Mouse (Mus musculus) embryonic facial prominence, embryonic 14.5 days (tissue): ENCODE measurements around the gene Sprr1a. TPM values are rescaled to one million over a fixed set of nuclear protein-coding genes. Genes with fewer than 3 reads are reported as not detected.
"Not testable (repeated sequence)": the region's sequence is repeated elsewhere in the genome, so short reads cannot be mapped to it uniquely, and the experiment has no call there.

Experiments used
- ATAC-seq: fragments of 200-750 bp; cut with Nextera tagmentation; 2 replicates; pipeline ENCODE4 v1.8.0; 2017; ENCODE audit warnings: low read depth, moderate number of reproducible peaks, moderate TSS enrichment
- DNase-seq: peaks from one replicate; pipeline ENCODE4 v3.0.0-alpha.2; 2015; ENCODE audit warnings: low spot score
- H3K27ac ChIP-seq: fragments of 300-500 bp; sonication (generic); replicated peaks from 2 replicates; pipeline ENCODE4 v1.5.1; 2014; ENCODE audit warnings: low read depth, mild to moderate bottlenecking, low read length, moderate library complexity
- H3K27me3 ChIP-seq: fragments of 300-500 bp; sonication (generic); replicated peaks from 2 replicates; pipeline ENCODE4 v1.6.1; 2014; ENCODE audit warnings: low read length; ENCODE audit not compliant: control insufficient read depth, insufficient read depth
- H3K36me3 ChIP-seq: fragments of 300-500 bp; sonication (generic); 2 replicates; pipeline ENCODE4 v1.6.1; 2014; ENCODE audit warnings: low read length, mixed read lengths; ENCODE audit not compliant: control insufficient read depth, insufficient read depth
- H3K4me1 ChIP-seq: fragments of 300-500 bp; sonication (generic); 2 replicates; pipeline ENCODE4 v1.6.1; 2014; ENCODE audit warnings: antibody characterized with exemption, low read length; ENCODE audit not compliant: control insufficient read depth, insufficient read depth
- H3K4me2 ChIP-seq: fragments of 300-500 bp; sonication (generic); 2 replicates; pipeline ENCODE4 v1.6.1; 2014; ENCODE audit warnings: low read depth, mild to moderate bottlenecking, low read length, moderate library complexity, mixed read lengths
- H3K4me3 ChIP-seq: fragments of 300-500 bp; sonication (generic); 2 replicates; pipeline ENCODE4 v1.5.1; 2014; ENCODE audit warnings: low read depth, mild to moderate bottlenecking, low read length
- H3K9ac ChIP-seq: fragments of 300-500 bp; sonication (generic); 2 replicates; pipeline ENCODE4 v1.6.1; 2014; ENCODE audit warnings: low read depth, mild to moderate bottlenecking, low read length, moderate library complexity, mixed read lengths
- H3K9me3 ChIP-seq: fragments of 300-500 bp; sonication (generic); 2 replicates; pipeline ENCODE4 v1.6.1; 2016; ENCODE audit warnings: low read length; ENCODE audit not compliant: control insufficient read depth
- WGBS: fragments of 180-500 bp; shearing (Covaris S2); extraction: QIAGEN DNeasy Blood & Tissue Kit; methylation state at CpG from one replicate; pipeline ENCODE4 v1.1.7; 2014; 5-methylcytosine and 5-hydroxymethylcytosine counted together
- polyA plus RNA-seq: library from polyadenylated mRNA; unstranded; fragments of >200 nt; fragmentation: Nextera tagmentation; extraction: Ambion mirVana; gene quantifications from 2 replicates; pipeline ENCODE4 v1.2.1, GENCODE M21; 2014

Gene Sprr1a
- 28.3 and 67.4 TPM in 2 replicates for polyA plus RNA-seq

DNA sequence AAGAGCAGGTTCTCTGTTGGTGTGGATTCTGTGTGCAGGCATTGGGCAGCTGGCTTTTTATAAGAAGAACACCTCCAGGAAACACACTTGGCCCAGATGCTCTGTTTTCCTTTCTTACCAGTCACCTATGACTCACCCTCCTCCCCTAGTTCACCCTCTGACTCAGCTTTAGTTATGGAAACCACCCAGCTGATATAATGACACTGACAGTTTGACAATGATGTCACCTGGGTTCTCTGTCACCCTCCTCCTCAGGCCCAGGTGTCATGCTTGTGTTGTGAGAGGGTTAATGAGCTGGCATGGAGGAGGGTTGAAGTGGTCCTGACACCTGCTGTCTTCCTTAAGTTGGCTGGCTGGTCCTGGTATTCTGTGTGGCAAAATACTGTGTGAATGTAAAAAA, at the start of gene Sprr1a:
Sprr1a (minus strand) TSS at position 33 of the 400 bp plus-strand sequence.
- DNase-seq: peak; percentile 31
- H3K4me2 ChIP-seq: no peak within 1 kb of the TSS
- H3K4me1 ChIP-seq: no peaks in the 10 kb centered on the region
- H3K9me3 ChIP-seq: no peaks in the 10 kb centered on the region
- no peaks in the 10 kb centered on the region for H3K36me3 ChIP-seq
- ATAC-seq: peak; percentile 75; the same call in 1 of the 2 replicates
- H3K9ac ChIP-seq: no peak within 1 kb of the TSS
- 0 out of 2 replicates have a peak within 1 kb of the TSS, but pooled peaks have one; percentile 10 for H3K27ac ChIP-seq
- no peak within 1 kb of the TSS for H3K4me3 ChIP-seq
- no peaks in the 10 kb centered on the region for H3K27me3 ChIP-seq

DNA sequence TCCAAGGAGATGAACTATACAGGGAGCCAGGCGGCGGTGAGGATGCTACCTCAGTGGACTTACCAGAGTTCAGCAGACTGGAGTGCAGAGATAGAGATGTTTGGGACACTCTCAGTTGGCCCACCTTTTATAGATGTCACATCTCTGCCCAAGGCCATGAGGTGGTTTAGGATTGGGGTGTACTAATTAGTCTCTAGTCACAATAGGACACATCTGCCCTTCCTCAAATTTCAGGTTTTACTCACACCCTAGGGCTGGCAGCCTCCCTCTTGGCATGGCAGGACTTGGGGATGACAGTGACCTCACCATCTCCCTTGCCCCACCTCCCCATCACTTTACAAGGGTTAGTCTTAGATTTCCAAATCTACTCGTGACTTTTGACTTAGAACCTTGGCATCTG, 48.7 kb upstream of the Sprr1a start, which contains the start of gene 2310046K23Rik:
2310046K23Rik (minus strand) TSS at position 101 of the 400 bp plus-strand sequence.
- Histone ChIP-seq H3K9ac (no peak within 1 kb of the TSS), H3K27ac (no peak within 1 kb of the TSS), H3K9me3 (no peaks in the 10 kb centered on the region), H3K4me1 (no peaks in the 10 kb centered on the region), H3K4me2 (no peak within 1 kb of the TSS), H3K27me3 (no peaks in the 10 kb centered on the region), H3K36me3 (no peaks in the 10 kb centered on the region), H3K4me3 (no peak within 1 kb of the TSS)
- WGBS: 89% methylated on average over 3 of the region's 3 CpGs
- no peak for ATAC-seq
- no peak for DNase-seq

DNA sequence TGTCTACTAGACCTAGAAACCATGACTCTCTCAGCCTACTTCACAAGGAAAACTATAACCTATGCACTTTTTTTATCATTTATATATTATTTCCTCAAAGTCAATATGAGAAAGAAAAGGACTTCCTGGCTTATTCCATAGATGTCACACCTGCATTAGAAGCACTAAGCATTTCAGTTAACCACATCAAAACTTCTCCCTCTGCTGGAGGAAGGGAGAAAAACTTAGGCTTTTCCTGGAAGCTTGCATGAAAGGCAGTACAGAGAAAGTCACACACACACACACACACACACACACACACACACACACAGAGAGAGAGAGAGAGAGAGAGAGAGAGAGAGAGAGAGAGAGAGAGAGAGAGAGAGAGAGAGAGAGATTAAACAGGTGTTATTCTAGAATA, 26.6 kb upstream of the Sprr1a start:
- ATAC-seq: no peak
- Histone ChIP-seq H3K4me3 (no peak overlapping the region), H3K27ac (no peak overlapping the region), H3K4me2 (no peak overlapping the region), H3K36me3 (no peaks in the 10 kb centered on the region), H3K27me3 (no peaks in the 10 kb centered on the region), H3K9me3 (no peaks in the 10 kb centered on the region), H3K9ac (no peak overlapping the region), H3K4me1 (no peaks in the 10 kb centered on the region)
- DNase-seq: peak; percentile 16

DNA sequence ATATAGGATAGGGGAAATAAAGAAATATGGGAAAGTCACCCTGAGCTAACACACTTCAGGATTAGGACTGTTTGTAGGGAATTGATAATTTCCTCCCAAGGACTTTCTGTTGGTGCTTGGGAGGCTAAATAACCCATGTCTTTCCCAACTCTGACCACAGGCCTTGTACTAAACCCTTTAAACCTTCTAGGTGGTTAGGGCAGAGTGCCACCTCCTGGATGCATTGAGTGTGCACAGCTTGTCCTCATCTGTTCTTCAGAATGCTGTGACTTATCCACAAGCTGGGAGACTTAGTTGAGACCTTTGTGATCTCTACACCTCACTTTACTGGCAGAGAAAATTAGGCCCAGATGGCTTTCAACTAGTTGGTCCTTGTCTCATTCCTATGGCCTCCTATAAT, 25.1 kb upstream of the Sprr1a start:
- Histone ChIP-seq H3K4me3 (no peak overlapping the region), H3K27ac (no peak overlapping the region), H3K4me1 (no peaks in the 10 kb centered on the region), H3K36me3 (no peaks in the 10 kb centered on the region), H3K4me2 (no peak overlapping the region), H3K27me3 (no peaks in the 10 kb centered on the region), H3K9me3 (no peaks in the 10 kb centered on the region), H3K9ac (no peak overlapping the region)
- DNase-seq (peak; percentile 40), ATAC-seq (no peak)

DNA sequence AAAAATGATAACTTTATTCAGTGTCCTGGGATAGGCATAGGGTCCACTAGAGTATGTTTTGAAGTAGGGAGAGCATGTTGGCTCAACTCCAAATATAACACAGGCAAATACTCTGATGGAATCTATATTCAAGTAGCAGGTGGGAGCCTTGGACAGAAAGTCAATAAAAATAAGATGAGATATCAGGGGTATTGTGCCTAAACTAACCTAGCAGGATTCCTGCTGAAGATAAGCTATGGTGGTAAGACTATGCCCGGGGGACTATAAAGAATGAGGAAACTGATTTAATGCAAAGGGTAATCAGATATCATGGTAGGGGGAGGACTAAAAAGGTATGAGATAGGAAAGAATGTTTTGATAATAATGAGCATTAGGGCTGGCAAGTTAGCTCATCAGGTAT, 22.5 kb upstream of the Sprr1a start:
- no peak for DNase-seq
- H3K4me3 ChIP-seq: no peak overlapping the region
- no peak overlapping the region for H3K9ac ChIP-seq
- ATAC-seq: no peak
- no peaks in the 10 kb centered on the region for H3K9me3 ChIP-seq
- no peak overlapping the region for H3K27ac ChIP-seq
- H3K4me1 ChIP-seq: no peaks in the 10 kb centered on the region
- no peaks in the 10 kb centered on the region for H3K27me3 ChIP-seq
- 78% methylated on average over 1 of the region's 1 CpGs for WGBS
- no peaks in the 10 kb centered on the region for H3K36me3 ChIP-seq
- no peak overlapping the region for H3K4me2 ChIP-seq

DNA sequence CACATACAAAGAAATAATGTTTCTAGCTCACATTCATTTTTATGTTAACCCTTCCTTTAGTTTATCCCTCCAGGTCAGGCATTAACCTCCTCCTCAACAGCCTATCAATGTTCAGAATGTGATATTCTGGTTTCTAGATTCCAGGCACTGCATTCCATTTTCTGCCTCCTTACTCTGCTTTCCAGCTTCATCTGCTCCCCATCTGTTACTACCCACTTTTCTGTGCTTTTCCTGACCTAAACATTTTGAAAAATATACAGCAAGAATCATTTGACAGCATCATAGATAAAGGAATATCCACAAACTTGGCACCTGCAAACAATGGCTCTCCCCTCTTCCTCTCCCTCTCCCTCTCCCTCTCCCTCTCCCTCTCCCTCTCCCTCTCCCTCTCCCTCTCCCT, 17.8 kb upstream of the Sprr1a start:
- Histone ChIP-seq H3K27me3 (no peaks in the 10 kb centered on the region), H3K4me3 (no peak overlapping the region), H3K27ac (no peak overlapping the region), H3K9me3 (no peaks in the 10 kb centered on the region), H3K9ac (no peak overlapping the region), H3K4me1 (no peaks in the 10 kb centered on the region), H3K4me2 (no peak overlapping the region), H3K36me3 (no peaks in the 10 kb centered on the region)
- DNase-seq: no peak
- ATAC-seq: no peak

DNA sequence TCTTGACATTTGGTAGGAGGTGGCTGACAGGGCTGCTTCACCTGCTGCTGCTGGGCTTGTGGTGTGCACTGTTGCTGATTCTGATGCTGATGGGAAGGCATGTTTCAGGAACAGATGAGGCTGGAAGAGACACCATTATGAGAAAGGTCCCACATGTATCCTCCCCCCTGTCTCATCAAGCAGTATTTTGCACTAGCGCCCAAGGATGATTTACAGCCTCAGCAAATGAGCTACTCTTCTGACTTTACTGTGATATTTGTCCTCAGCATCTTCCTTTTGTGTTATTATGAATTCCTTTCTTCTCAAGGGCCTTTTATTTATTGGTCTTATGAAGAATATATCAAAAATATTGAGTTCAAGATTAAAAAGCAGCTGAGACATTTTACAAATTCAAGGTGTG, 14.7 kb upstream of the Sprr1a start, which contains the start of gene Sprr4:
Sprr4 (minus strand) TSS at position 101 of the 400 bp plus-strand sequence.
- Histone ChIP-seq H3K4me2 (no peak within 1 kb of the TSS), H3K4me3 (no peak within 1 kb of the TSS), H3K27ac (no peak within 1 kb of the TSS), H3K9me3 (no peaks in the 10 kb centered on the region), H3K9ac (no peak within 1 kb of the TSS), H3K36me3 (no peaks in the 10 kb centered on the region), H3K27me3 (no peaks in the 10 kb centered on the region), H3K4me1 (no peaks in the 10 kb centered on the region)
- 96% methylated on average over 1 of the region's 1 CpGs for WGBS
- DNase-seq: no peak
- no peak for ATAC-seq

DNA sequence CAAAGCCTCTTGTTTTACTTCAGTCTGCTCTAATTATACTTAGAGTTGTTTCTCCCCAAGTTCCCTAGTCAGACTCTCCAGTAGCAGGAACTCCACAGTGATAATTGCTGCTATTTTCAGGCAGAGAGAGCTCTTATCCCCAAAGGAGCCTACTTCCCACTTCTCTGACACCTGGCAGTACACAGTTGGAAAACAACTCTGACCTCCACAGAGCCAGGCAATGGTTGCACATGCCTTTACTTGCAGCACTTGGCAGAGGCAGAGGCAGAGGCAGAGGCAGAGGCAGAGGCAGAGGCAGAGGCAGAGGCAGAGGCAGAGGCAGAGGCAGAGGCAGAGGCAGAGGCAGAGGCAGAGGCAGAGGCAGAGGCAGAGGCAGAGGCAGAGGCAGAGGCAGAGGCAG, 4.6 kb upstream of the Sprr1a start:
- H3K27ac ChIP-seq, H3K4me1 ChIP-seq: not testable (repeated sequence)

DNA sequence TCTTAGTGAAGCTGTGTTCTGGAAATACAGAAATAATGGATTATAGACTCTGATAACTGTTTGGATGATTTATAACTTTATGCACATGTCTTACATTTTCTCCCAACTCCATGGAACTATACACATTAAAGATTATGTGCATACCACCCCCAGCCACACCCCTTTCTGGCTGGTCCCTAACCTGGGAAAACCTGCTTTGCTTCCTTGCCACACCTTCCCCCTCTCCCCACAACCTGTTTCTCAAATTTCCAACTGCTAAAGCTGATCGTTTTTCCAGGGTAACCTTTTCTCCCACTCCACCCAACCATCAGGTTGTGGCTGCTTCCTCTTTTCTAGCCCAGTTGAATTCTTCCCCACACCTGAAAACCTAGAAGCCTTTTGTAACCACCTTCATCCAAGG, 612 bp upstream of the Sprr1a start:
- ATAC-seq (peak; percentile 80; the same call in 1 of the 2 replicates), DNase-seq (peak; percentile 72)
- H3K9me3 ChIP-seq: no peaks in the 10 kb centered on the region
- H3K4me1 ChIP-seq: no peaks in the 10 kb centered on the region
- no peak overlapping the region for H3K4me3 ChIP-seq
- no peak overlapping the region for H3K9ac ChIP-seq
- no peak overlapping the region for H3K4me2 ChIP-seq
- no peak overlapping the region for H3K27ac ChIP-seq
- 30% methylated on average over 1 of the region's 1 CpGs for WGBS
- no peaks in the 10 kb centered on the region for H3K36me3 ChIP-seq
- no peaks in the 10 kb centered on the region for H3K27me3 ChIP-seq

More for the DNA sequence above, 4.6 kb upstream of the Sprr1a start:
- not testable (repeated sequence) for H3K9me3 ChIP-seq, H3K4me3 ChIP-seq, H3K4me2 ChIP-seq, H3K36me3 ChIP-seq, H3K9ac ChIP-seq, H3K27me3 ChIP-seq, ATAC-seq, DNase-seq
